Mouse (Mus musculus) inflammation-experienced regulatory T-cells, adult 6 months (primary cell): ENCODE measurements at regions not wholly inside any gene's neighbourhood (a gene's known extent, or its start where the extent isn't known, plus 50 kb on each side); places are given as distances from the start of the nearest gene placed in this dataset.

Experiments used
- ATAC-seq: one replicate; pipeline ENCODE4 v1.8.0; 2017

DNA sequence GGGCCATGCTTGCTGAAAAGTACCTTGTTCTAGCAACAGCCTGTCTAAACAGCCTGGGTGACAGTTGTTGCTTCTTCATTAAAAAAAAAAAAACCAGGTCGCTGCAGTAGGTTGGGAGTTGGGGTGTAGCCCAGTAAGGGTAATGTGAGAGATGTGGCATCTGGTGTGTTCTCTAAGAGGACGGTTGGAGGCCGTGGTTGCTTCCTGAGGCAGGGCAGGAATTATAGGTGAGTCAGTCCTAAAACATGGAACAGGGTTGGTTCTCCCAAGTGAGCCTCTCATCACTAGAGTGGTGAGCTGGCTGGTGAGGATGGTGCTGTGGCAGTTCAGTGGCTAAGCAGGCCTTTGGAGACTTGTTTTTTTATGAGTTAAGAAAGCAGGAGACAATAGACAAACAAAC, 283.3 kb upstream of the Prickle1 start:
- no peak for ATAC-seq

DNA sequence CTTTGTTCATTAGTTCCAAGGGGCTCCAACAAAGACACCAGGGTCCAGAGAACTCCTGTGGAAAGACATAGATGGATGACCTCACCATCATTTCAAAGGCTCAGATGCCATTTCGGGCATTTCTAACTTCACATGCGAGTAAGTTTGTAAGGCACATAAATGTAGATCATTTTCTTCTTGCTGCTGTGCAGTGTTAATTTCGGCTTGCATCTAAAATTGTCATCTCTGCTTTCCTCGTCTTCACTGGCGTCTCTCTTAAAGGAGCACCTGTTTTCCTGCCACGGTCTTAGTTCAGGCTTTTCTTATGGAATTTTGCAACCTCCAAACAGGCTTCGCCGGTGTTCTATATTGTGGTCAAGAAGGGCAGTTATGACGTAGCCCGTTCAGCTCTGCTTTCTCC, 280.6 kb upstream of the Prickle1 start:
- ATAC-seq: no peak

DNA sequence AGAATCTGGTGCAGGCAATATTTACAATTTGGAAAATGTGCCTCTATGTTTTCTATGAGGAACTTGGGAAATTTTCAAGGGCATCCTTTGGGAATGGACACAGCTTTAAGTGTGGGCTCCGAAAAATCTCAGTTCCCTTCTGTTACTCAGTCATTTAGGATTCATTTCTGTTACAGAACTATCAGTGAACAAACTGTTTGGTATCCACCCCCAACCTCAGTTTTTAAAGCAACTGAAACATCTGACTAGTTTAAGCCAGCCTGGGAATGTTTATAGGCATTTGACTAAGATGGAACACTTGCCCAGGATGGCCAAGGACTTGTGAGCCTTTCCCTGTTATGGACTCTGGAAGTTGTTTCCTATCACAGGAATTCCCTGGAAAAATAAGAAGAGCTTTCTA, 280.0 kb upstream of the Prickle1 start:
- no peak for ATAC-seq

DNA sequence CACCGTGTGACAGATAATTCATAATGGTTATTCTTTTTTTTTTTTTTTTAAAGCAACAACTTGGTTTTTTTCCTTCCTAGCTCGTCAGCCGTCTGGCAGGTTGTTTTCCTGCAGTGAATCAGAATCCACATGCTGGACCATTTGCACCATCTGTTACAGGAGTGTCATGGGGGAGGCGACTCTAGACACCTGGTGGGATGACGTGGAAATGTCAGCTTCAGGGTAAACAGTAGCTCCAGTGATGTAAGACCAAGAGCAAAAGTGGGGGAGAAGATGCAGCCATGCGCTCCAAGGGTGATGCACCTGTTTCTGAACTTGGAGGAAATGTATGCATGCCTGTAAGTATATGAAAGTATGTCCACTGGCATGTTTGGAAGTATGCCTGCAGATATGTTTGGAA, 278.5 kb upstream of the Prickle1 start:
- ATAC-seq: no peak

DNA sequence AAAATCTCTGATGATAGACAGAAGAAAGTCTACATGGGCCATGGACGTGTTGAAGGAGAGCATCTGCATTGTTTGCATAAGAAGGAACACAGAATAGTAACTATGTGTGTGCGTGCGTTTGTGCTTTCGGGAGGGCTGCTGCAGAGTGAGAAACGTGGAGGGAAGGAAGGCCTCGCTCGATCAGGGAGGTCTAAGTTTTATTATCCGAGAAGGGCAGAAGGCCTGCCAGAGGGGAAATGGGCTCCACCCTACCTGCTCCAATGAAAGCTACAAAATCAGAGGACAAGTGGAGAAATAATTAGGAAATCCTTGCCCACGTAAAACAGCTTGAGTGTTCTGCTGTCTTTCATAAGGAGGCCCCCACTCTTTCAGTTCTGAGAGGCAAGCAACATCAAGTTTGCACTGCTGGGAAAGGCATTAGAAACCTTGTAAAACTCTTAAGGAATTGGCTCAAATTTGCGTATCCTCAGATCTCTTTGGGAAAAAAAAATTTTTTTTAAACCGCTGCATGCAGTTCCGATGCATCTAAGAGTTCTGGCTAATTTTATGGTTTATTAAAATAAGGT, 261.7 kb upstream of the Prickle1 start:
- no peak for ATAC-seq

DNA sequence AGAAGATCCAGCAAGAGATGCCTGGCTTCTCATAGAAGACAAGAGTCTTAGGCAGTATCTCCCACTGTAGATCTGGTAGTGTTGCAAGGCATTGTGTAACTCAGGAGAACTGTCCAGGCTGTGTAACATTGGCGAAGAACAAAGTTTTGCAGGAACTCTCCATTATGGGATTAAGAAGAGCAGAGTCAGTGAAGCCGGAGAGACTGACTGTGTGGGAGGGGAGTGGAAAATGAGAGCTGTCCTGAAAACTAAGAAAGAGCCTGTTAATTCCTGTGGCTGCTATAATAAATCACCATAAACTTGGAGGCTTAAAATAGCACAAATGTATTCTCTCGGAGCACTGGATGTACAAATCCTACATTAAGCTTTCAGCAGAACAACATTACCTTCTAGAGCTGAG, 257.5 kb upstream of the Prickle1 start:
- ATAC-seq: no peak

DNA sequence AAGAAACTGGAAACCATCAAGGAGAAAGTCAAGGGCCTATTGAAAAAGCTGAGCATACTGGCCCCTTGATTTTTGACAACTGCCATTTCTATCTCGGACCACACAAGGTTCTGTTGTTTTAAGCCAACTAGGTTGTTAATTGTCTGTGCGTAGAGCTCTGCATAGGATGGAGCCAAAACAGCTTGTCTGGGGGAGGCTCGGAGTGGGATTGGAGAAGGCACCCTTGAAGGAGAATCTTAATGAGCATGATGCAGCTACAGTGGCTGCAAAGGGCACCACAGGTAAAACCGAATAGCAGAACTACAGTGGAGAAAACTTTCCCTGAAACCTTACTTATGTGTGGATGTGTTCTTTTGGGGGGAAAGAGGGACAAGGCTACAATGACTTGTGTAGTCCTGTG, 256.4 kb upstream of the Prickle1 start:
- ATAC-seq: no peak

DNA sequence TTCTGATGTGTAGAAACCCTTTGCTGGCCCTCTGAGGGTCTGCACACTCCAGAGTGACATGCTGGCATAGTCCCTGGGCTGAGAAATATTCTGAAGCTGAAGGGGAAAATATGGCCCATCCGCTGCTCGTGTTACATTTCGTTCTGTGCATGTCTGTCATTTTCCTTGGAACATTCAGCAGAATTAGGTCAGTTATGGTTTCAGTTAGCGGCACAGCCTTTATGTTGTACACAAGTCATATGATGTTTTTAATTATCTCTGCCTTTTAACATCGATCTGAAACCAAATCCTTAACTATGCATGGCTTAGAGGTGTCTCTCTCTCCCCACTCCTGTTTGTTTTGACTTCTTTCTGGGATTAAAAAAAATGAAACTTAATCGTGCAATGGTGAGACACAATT, 254.7 kb upstream of the Prickle1 start:
- no peak for ATAC-seq

DNA sequence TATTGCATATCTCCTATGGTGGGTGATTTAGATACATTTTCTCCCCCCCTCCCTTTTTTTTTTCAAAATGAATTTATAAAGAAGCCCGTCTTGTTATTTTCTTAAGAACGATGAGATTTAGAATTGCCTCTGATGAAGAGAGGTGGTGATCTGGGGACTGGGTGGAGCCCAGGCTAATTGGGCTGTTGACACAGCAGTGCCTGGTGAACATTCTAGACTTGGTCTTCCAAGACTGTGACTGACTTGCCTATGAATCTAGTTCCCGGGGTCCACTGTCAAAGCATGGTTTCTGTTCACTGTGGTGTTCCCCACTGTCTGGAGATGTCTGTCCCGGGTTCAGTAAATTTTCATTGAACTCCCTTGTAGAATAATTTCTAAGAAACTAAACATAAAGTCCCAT, 253.1 kb upstream of the Prickle1 start:
- no peak for ATAC-seq

DNA sequence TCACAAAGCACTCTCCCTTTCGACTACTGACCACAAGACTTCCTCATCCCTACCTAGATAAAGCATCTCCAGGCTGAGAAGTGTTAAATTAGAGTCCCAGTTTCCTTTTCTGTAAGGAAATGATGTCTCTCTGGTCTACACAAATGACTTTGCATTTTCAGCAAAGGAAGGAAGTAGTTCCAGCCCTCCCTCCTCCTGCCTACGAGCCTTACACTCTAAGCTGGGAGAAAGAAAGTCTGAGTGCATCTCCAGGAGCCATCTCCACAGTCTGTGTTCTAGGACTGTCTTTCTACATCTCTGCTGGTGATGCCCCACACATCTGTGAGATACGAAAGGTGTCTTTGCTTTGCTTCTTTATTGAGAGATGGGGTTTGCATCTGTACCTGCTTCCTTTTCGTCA, 251.1 kb upstream of the Prickle1 start:
- ATAC-seq: no peak

DNA sequence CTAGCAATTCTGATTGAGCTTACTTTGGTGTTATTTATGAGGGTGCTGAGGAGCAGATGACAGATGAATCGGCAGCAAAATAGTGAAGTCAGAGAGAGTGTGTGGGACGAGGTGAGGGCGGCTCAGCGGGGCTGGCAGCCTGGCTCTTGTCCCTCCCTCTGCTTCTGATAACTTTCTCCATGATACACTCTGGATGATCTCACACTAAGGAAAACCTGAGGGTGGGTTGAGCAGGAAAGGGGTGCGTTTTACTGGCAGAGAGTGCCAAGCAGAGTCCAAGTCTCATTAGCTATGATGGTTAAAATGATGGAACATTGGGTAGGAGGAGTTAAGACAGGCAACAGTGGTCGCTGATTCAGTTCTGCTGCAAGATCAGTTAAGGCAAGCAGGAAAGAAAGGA, 250.1 kb upstream of the Prickle1 start:
- ATAC-seq: no peak

DNA sequence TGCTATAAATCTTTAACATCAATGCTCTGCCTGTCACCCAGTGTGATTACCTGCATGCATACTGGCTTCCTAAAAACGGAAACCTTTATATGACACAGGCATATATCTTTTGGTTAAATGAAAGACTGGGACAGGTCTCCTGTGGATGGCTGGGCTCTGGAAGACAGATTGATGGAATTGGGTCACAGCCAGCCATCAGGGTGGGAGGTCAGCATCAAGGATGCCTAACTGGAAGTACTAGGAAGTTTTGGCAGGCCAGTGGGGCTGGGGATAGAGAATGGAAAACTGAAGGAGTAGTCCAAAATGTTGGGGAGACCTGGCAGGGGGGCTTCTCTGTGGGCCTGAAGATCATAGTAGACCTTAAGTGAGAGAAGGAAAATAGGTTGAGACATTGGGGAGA, 237.3 kb upstream of the Prickle1 start:
- no peak for ATAC-seq

DNA sequence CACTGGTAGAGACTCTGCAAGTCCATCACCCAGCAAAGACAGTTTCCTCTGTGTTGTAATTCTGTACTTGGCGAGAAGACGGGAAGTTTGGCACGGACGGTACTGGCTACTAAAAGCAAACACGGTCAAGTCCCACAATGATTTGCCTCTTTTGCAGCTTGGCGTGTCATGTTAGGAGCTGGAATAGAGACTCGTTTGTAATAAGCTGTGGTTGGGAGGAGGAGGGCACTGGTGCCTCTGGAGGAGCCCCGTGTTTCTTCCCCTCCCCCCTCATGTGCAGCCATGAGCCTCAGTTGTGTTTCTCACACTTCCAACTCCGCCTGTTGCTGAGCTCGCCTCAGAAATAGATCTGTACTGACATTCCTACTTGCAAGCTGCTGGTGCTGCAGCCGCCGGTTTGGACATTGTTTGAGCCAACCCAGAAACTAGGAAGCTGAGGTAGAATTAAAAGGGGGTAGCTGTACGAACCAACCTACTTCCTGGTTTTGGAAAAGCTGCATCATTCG, 236.8 kb upstream of the Prickle1 start:
- no peak for ATAC-seq

DNA sequence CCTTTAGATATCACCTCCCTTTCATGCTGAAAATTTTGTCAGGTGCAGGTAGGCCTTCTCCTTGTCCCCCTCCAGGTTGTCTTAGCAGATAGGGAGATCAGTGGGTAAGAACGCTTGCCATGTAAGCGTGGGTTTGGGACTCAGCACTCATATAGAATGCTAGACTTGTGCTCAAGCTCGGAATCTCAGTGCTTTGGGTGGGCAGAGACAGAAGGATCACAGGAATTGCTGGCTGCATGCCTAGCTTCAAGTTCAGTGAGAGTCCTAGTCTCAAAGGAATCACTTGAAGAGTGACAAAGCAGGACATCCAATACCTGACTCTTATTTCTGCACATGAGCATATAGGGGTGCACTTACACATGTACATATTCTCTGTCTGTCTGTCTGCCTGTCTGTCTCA, 235.5 kb upstream of the Prickle1 start:
- ATAC-seq: no peak

DNA sequence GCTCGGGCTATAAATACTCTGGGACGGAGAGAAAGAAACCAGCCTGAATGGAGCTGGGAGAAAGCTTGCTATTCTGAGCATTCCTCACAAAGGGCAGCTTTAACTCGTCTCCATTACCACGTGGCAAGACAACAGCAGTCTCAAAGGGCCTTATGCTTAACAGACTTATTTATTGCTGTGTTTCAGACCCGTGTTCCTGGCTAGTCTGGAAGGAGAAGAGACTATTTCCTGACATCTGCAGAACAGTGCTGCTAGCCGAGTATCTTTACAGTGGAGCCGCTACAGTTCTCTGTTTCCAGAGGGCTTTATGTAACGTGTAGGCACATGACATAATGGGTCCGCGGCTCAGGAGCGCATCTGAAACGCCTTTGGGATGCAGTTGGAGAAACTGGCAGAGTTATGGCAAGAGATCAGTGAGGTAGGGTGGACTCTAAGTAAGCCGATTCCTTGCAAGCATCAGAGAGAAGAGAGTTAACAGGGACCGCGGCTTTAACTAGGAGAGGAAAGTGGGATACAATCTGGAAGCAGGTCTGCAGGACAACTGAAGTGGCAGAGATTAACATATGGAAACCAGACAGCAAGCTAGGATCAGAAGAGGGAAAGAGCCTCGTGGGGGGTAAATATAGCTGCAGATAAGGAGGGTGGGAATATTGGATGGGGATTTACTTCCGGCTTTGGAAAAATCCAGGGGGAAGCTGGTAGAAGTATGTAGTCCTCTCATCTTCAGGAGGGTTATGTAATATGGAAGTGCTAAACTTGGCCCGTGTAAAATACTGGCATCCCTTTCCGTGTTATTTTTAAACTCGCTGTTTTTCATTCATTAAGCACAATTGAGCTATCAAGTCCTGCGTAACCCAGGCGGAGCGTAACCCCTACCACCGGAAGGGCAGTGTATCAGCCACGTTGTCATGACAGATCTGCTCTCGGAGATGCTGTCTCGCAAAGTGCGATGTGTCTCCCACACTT, 229.3 kb upstream of the Prickle1 start:
- no peak for ATAC-seq

DNA sequence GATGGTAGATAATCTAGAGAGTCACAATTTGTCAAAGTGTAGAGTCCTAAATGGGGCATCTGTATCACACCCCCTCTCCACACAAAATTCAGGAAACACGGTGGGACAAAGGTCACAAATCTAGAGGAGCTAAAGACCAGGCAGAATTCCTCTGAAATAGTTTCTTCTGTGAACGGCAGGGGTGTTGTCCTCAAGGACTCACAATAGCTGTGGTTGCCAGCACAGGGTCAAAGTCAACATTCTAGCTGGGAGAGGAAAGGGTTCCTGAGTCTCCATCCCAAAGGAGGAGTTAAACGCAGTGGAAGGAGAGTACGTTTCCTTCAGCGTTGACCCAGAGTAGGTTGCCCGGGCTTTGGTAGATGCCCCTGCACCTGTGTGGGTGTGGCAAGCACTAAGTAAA, 225.5 kb upstream of the Prickle1 start:
- no peak for ATAC-seq

DNA sequence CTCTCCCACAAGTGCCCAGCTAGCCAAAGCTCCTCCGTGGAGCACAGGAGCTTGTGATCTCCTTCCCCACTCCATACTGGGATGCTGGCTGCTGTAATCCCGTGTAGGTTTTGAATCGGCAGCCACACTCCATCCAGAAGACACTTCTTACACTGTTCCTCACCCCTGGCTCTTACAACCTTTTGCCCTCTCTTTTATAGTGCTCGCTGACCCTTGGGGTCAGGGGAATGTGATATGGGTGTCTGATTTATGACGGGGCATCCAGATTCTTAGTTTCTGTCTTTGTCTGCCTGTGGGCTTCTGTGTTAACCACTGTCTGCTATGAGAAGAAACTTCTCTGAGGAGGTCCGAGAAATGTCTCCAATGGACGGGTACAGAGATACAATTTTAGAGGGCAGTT, 216.3 kb upstream of the Prickle1 start:
- ATAC-seq: no peak

DNA sequence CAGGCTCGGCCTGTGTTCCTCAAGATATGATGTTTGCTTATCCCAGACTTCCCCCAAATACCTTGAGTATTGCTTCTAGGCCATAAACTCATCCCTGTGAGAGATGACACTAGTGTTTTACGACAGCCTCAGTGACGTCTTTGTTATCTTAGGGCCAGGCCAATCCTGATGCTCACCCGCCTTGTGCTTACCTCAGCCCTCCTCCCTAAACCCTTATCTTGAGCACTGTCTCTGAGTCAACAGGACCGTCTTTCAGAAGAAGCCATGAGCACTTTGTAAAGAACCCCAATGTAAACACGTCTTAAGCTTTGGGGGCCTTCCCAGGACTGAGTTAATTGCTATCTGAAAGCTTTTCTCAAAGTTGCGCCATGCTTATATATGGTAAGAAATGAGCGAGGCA, 212.3 kb upstream of the Prickle1 start:
- ATAC-seq: no peak

DNA sequence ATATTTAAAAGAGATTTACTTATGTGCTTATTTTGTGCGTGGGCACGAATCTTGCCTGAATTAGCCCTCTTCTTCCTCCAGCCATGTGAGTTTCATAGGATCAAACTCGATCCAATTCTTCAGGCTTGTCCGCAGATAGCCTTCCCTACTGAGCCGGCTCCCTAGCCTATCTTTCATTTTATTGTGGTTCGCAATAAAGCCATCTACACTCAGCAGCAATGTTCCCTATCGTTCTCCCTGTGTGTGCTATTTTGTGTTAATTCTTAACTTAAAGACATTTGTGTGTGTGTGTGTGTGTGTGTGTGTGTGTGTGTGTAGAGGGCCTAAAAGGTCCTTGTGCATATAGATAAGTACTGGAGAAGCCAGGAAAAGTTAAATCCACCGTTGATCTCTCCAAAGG, 211.8 kb upstream of the Prickle1 start:
- no peak for ATAC-seq

DNA sequence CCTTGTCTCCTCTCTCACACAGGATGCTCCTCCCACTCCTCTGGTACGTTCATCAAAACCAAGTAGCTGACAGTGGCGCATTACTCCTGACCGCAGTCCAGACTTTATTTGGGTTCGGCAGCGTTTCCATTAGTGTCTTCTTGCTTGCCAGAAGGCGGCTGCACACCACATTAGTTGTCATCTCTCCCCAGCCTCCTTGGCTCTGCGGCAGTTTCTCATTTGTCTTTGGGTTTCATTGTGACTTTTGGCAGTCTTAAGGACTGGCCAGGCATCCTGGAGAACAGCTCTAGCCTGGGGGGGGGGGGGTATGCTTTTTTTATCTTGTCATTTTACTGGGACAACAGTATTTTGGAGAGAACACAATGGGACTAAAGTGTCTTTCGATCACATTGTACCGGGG, 209.0 kb upstream of the Prickle1 start:
- no peak for ATAC-seq

DNA sequence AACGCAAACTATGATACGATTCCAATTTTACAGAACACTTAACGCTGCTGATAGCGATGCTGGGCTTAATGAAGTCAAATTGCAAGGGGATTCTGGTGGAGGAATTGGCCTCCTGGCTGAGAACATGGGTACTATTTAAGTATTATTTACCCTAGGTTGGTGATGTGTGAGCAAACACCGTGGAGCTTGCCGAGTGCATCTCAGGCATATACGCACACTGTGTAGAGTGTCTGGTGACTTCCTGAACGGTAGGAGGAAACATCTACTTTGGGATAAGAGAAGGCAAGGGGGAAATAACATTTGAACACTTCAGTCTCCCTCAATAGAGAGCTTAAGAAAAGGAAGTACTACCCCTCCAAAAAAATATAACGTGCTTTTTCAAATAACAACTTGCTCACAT, 194.8 kb upstream of the Prickle1 start:
- no peak for ATAC-seq

DNA sequence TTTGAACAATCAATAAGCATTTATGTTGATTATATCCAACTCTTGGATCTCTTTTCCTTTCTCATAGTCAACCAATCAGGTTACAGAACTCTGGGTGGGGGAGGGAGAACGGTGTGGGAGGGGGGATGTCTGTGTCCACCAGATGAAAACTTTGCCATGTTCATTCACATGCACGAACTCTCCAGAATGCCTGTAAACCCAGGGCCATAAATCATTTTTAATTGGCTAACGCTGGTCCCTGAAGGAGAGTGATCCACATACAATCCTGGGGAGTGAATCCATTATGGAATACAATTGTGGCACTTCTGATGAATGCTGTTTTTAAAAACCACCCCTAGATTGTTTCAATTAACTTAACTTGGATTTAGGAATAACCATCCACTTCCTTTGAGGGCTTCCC, 194.1 kb upstream of the Prickle1 start:
- ATAC-seq: no peak

DNA sequence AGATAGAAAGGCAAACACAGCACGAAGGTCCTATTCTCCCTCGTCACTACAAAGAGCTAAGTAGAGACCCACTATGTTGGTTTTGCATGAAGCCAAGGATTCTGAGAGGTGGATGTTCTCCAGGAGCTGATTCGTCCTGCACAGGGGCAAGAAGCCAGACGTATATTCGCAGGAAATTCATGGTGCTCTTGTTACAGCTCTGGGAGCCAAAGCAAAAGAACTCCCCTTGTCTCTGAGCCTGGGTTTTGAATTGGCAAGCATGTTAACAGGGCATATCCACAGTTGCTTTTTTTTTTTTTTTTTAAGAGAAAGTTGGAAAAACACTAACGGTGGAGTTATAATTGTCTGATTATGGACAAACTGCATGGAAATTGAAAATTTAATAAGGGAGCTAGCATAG, 191.7 kb upstream of the Prickle1 start:
- no peak for ATAC-seq

DNA sequence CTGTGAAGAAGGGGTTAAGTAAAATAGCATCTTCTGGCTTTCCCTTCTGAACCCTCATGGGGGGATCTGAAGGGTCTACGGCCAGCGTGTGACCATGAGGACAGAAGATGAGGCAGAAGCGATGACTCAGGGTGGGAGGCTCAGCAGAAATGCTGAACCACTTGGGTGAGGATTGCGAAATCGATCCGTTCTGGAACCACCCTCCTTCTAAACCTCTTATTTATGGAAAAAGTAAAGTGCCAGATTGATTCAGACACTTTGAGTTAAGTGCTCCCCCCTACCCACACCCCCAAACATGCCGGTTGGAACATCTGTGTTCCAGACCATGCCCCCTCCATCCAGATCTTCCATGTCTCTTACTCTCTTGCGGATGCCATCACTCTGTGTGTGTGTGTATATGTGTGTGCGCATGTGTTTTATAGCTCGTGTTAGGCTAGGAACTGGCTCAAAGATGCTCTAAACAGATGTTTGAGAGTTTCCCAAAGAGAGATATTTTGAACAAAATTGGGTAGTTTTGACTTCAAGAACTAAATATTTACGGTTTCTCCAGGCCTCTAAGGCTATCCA, 190.2 kb upstream of the Prickle1 start:
- no peak for ATAC-seq
